Mouse (Mus musculus) intestine, embryonic 15.5 days (tissue): ENCODE measurements around the gene Cntnap2. TPM values are rescaled to one million over a fixed set of nuclear protein-coding genes. Genes with fewer than 3 reads are reported as not detected.

Experiments used
- ATAC-seq: fragments of 200-750 bp; cut with Nextera tagmentation; 2 replicates; pipeline ENCODE4 v1.8.0; 2017; ENCODE audit warnings: moderate TSS enrichment, moderate library complexity
- H3K27ac ChIP-seq: fragments of 300-500 bp; sonication (generic); 2 replicates; pipeline ENCODE4 v1.5.1; 2015; ENCODE audit warnings: mild to moderate bottlenecking, inconsistent platforms
- H3K27me3 ChIP-seq: fragments of 300-500 bp; sonication (generic); replicated peaks from 2 replicates; pipeline ENCODE4 v1.6.1; 2015; ENCODE audit warnings: inconsistent platforms
- H3K36me3 ChIP-seq: fragments of 300-500 bp; sonication (generic); 2 replicates; pipeline ENCODE4 v1.6.1; 2015; ENCODE audit warnings: inconsistent platforms
- H3K4me1 ChIP-seq: fragments of 300-500 bp; sonication (generic); replicated peaks from 2 replicates; pipeline ENCODE4 v1.6.1; 2015; ENCODE audit warnings: inconsistent platforms
- H3K4me2 ChIP-seq: fragments of 300-500 bp; sonication (generic); replicated peaks from 2 replicates; pipeline ENCODE4 v1.6.1; 2015; ENCODE audit warnings: mild to moderate bottlenecking, inconsistent platforms
- H3K4me3 ChIP-seq: fragments of 300-500 bp; sonication (generic); replicated peaks from 2 replicates; pipeline ENCODE4 v1.5.1; 2015; ENCODE audit warnings: inconsistent platforms
- H3K9ac ChIP-seq: fragments of 300-500 bp; sonication (generic); 2 replicates; pipeline ENCODE4 v1.6.1; 2015; ENCODE audit warnings: inconsistent platforms
- H3K9me3 ChIP-seq: fragments of 300-500 bp; sonication (generic); 2 replicates; pipeline ENCODE4 v1.6.1; 2016; ENCODE audit warnings: inconsistent platforms
- WGBS: fragments of 180-500 bp; shearing (Covaris S2); methylation state at CpG from one replicate; pipeline ENCODE4 v1.1.7; 2015; 5-methylcytosine and 5-hydroxymethylcytosine counted together
- polyA plus RNA-seq: library from polyadenylated mRNA; unstranded; fragments of >200 nt; fragmentation: Nextera tagmentation; extraction: Ambion mirVana; gene quantifications from 2 replicates; pipeline ENCODE4 v1.2.1, GENCODE M21; 2015

The Cntnap2 gene
- polyA plus RNA-seq, 1 experiment from 2014 or later = 1.3 TPM

GRCm38 (mm10) chr6:47004430-47004829 lies 1945.3 kb downstream of the Cntnap2 start:
- H3K9me3 ChIP-seq = no peaks in the 10 kb centered on the region
- H3K36me3 ChIP-seq = no peaks in the 10 kb centered on the region
- H3K4me1 ChIP-seq = no peaks in the 10 kb centered on the region
- H3K4me3 ChIP-seq = no peak overlapping the region
- ATAC-seq = no peak
- H3K27me3 ChIP-seq = no peaks in the 10 kb centered on the region
- no peak overlapping the region for H3K9ac ChIP-seq
- no peak overlapping the region for H3K4me2 ChIP-seq
- 24% methylated on average over 3 of the region's 3 CpGs for WGBS
- H3K27ac ChIP-seq = no peak overlapping the region

GRCm38 (mm10) chr6:47012933-47013332 lies 1953.8 kb downstream of the Cntnap2 start:
- Histone ChIP-seq H3K4me1 (no peaks in the 10 kb centered on the region), H3K4me2 (no peak overlapping the region), H3K27me3 (no peaks in the 10 kb centered on the region), H3K36me3 (no peaks in the 10 kb centered on the region), H3K4me3 (no peak overlapping the region), H3K9me3 (no peaks in the 10 kb centered on the region), H3K9ac (no peak overlapping the region), H3K27ac (no peak overlapping the region)
- no peak for ATAC-seq
- WGBS = 84% methylated on average over 4 of the region's 4 CpGs

- Histone ChIP-seq H3K9me3 (no peaks in the 10 kb centered on the region), H3K27me3 (no peaks in the 10 kb centered on the region), H3K27ac (no peak overlapping the region), H3K4me1 (no peaks in the 10 kb centered on the region), H3K4me2 (no peak overlapping the region), H3K36me3 (no peaks in the 10 kb centered on the region), H3K4me3 (no peak overlapping the region), H3K9ac (no peak overlapping the region)
- WGBS = 19% methylated on average over 4 of the region's 4 CpGs
- ATAC-seq = peak; percentile 68; the same call in 1 of the 2 replicates
These were observed 1954.4 kb downstream of the Cntnap2 start for GRCm38 (mm10) chr6:47013535-47013934.

GRCm38 (mm10) chr6:47014886-47015586 lies 1955.9 kb downstream of the Cntnap2 start:
- no peak overlapping the region for H3K4me2 ChIP-seq
- no peak for ATAC-seq
- no peak overlapping the region for H3K9ac ChIP-seq
- H3K4me1 ChIP-seq = no peaks in the 10 kb centered on the region
- H3K9me3 ChIP-seq = no peaks in the 10 kb centered on the region
- no peak overlapping the region for H3K27ac ChIP-seq
- no peaks in the 10 kb centered on the region for H3K27me3 ChIP-seq
- H3K36me3 ChIP-seq = no peaks in the 10 kb centered on the region
- no peak overlapping the region for H3K4me3 ChIP-seq
- WGBS = 83% methylated on average over 1 of the region's 1 CpGs

- Histone ChIP-seq H3K9ac (no peak overlapping the region), H3K4me1 (no peaks in the 10 kb centered on the region), H3K4me2 (no peak overlapping the region), H3K27me3 (no peaks in the 10 kb centered on the region), H3K9me3 (no peaks in the 10 kb centered on the region), H3K36me3 (no peaks in the 10 kb centered on the region), H3K27ac (no peak overlapping the region), H3K4me3 (no peak overlapping the region)
- no peak for ATAC-seq
- WGBS = 83% methylated on average over 4 of the region's 4 CpGs
These were observed 1967.0 kb downstream of the Cntnap2 start for GRCm38 (mm10) chr6:47026064-47026686.

GRCm38 (mm10) chr6:47031362-47031761 lies 1972.2 kb downstream of the Cntnap2 start:
- no peaks in the 10 kb centered on the region for H3K9me3 ChIP-seq
- H3K27me3 ChIP-seq = no peaks in the 10 kb centered on the region
- no peak overlapping the region for H3K9ac ChIP-seq
- H3K4me1 ChIP-seq = no peaks in the 10 kb centered on the region
- H3K27ac ChIP-seq = no peak overlapping the region
- no peak for ATAC-seq
- H3K36me3 ChIP-seq = no peaks in the 10 kb centered on the region
- no peak overlapping the region for H3K4me2 ChIP-seq
- 65% methylated on average over 2 of the region's 2 CpGs for WGBS
- no peak overlapping the region for H3K4me3 ChIP-seq

GRCm38 (mm10) chr6:47042602-47043001 lies 1983.4 kb downstream of the Cntnap2 start:
- no peaks in the 10 kb centered on the region for H3K4me1 ChIP-seq
- H3K36me3 ChIP-seq = no peaks in the 10 kb centered on the region
- H3K9me3 ChIP-seq = no peaks in the 10 kb centered on the region
- H3K4me2 ChIP-seq = no peak overlapping the region
- 87% methylated on average over 1 of the region's 1 CpGs for WGBS
- no peak overlapping the region for H3K4me3 ChIP-seq
- no peak overlapping the region for H3K27ac ChIP-seq
- H3K27me3 ChIP-seq = no peaks in the 10 kb centered on the region; the same call in 1 of the 2 replicates
- H3K9ac ChIP-seq = no peak overlapping the region
- no peak for ATAC-seq

- Histone ChIP-seq H3K27ac (no peak overlapping the region), H3K9me3 (no peaks in the 10 kb centered on the region), H3K27me3 (no peaks in the 10 kb centered on the region; the same call in 1 of the 2 replicates), H3K4me3 (no peak overlapping the region), H3K9ac (no peak overlapping the region), H3K4me1 (no peaks in the 10 kb centered on the region), H3K4me2 (no peak overlapping the region), H3K36me3 (no peaks in the 10 kb centered on the region)
- WGBS = 88% methylated on average over 1 of the region's 1 CpGs
- no peak for ATAC-seq
These were observed 1984.4 kb downstream of the Cntnap2 start for GRCm38 (mm10) chr6:47043586-47043985.

GRCm38 (mm10) chr6:47044385-47045200 lies 1985.4 kb downstream of the Cntnap2 start:
- Histone ChIP-seq H3K9ac (no peak overlapping the region), H3K4me2 (peak overlapping the region; percentile 67), H3K27ac (no peak overlapping the region), H3K9me3 (no peaks in the 10 kb centered on the region), H3K4me3 (peak overlapping the region; percentile 40), H3K36me3 (no peaks in the 10 kb centered on the region), H3K4me1 (no peaks in the 10 kb centered on the region), H3K27me3 (no peaks in the 10 kb centered on the region; the same call in 1 of the 2 replicates)
- 4% methylated on average over 46 of the region's 46 CpGs for WGBS
- ATAC-seq = peak; percentile 49; the same call in 1 of the 2 replicates

GRCm38 (mm10) chr6:47049051-47049450 lies 1989.9 kb downstream of the Cntnap2 start:
- Histone ChIP-seq H3K4me3 (no peak overlapping the region), H3K4me2 (no peak overlapping the region), H3K4me1 (no peaks in the 10 kb centered on the region), H3K36me3 (no peaks in the 10 kb centered on the region), H3K9ac (no peak overlapping the region), H3K9me3 (no peaks in the 10 kb centered on the region), H3K27me3 (no peaks in the 10 kb centered on the region; the same call in 1 of the 2 replicates), H3K27ac (no peak overlapping the region)
- WGBS = 61% methylated on average over 5 of the region's 5 CpGs
- ATAC-seq = no peak

- Histone ChIP-seq H3K36me3 (no peaks in the 10 kb centered on the region), H3K9ac (no peak overlapping the region), H3K4me1 (no peaks in the 10 kb centered on the region), H3K4me3 (no peak overlapping the region), H3K27ac (no peak overlapping the region), H3K4me2 (no peak overlapping the region), H3K27me3 (no peaks in the 10 kb centered on the region; the same call in 1 of the 2 replicates), H3K9me3 (no peaks in the 10 kb centered on the region)
- ATAC-seq = no peak
- WGBS = 57% methylated on average over 7 of the region's 7 CpGs
These were observed 1991.4 kb downstream of the Cntnap2 start for GRCm38 (mm10) chr6:47050319-47051222.
